ENCODE assay signal across 23 mouse cellular contexts in genomic region chr6:92962966-92963365, GRCm38 (mm10). TPM values are rescaled to one million over a fixed set of nuclear protein-coding genes. Genes with fewer than 3 reads are reported as not detected.
DNase-seq lines count a peak whose midpoint lies in the region; ATAC-seq and TF ChIP-seq lines count a peak whose summit lies in the region.
"Had no signal": no experiment of that assay in that cellular context is flagged by ENCODE, and none has a peak within 500 bp of the region (broad histone marks: within the 10 kb centered on the region; RNA-seq: fewer than 3 reads in every experiment).

No protein-coding gene starts in this region.

- no peaks in the 10 kb centered on the region for H3K36me3 ChIP-seq in lung, postnatal 0 days (ENCODE audit: insufficient read depth, low read length)
- H3K36me3 ChIP-seq in embryonic facial prominence, embryonic 14.5 days (ENCODE audit: control insufficient read depth, insufficient read depth, low read length), result no peaks in the 10 kb centered on the region
- H3K36me3 ChIP-seq: embryonic facial prominence, embryonic 15.5 days; G1E had no signal

- H3K9ac ChIP-seq in lung, postnatal 0 days (replicated peaks; ENCODE audit: low read depth), result no peak overlapping the region
- H3K9ac ChIP-seq in embryonic facial prominence, embryonic 14.5 days (ENCODE audit: low read depth, low read length), result no peak overlapping the region; the same call in 1 of the 2 replicates
- H3K9ac ChIP-seq: embryonic facial prominence, embryonic 15.5 days; heart, embryonic 12.5 days had no signal

- peak; percentile 7 for DNase-seq in adrenal gland, postnatal 14 days
- no peak for DNase-seq in adrenal gland, postnatal 4 days (ENCODE audit: low spot score in 2 of 2)
- DNase-seq in lung, postnatal 0 days (ENCODE audit: low spot score), result peak; percentile 58
- DNase-seq in lung, postnatal 4 days, result no peak
- DNase-seq in adipocyte (ENCODE audit: low spot score), result peak; percentile 70
- DNase-seq in embryonic facial prominence, embryonic 14.5 days (ENCODE audit: low spot score), result peak; percentile 11
- DNase-seq in layer of hippocampus, adult 9-10 months (ENCODE audit: low spot score), result no peak
- DNase-seq in Muller cell, postnatal 12 days (ENCODE audit: inconsistent ontology term), result no peak
- DNase-seq: adrenal gland, postnatal 25 days; B cell, adult 2 months; cerebellum, adult 11-12 months; cerebellum, adult 9-10 months; cerebellum, postnatal 25 days; gastrocnemius, postnatal 10 days; heart, adult 2 months had no signal

- WGBS in lung, postnatal 0 days, result 69% methylated on average over 3 of the region's 3 CpGs
- 40% methylated on average over 3 of the region's 3 CpGs for WGBS in embryonic facial prominence, embryonic 14.5 days

- no peaks in the 10 kb centered on the region for H3K9me3 ChIP-seq in lung, postnatal 0 days (ENCODE audit: low read length)
- H3K9me3 ChIP-seq in embryonic facial prominence, embryonic 14.5 days (ENCODE audit: control insufficient read depth, low read length), result no peaks in the 10 kb centered on the region
- H3K9me3 ChIP-seq: embryonic facial prominence, embryonic 15.5 days; G1E; heart, embryonic 12.5 days had no signal

- no peak overlapping the region for H3K4me2 ChIP-seq in lung, postnatal 0 days (replicated peaks; ENCODE audit: low read depth, low read length)
- H3K4me2 ChIP-seq in embryonic facial prominence, embryonic 14.5 days (ENCODE audit: low read depth, low read length), result no peak overlapping the region
- H3K4me2 ChIP-seq: embryonic facial prominence, embryonic 15.5 days; heart, embryonic 12.5 days had no signal

- H3K27me3 ChIP-seq in lung, postnatal 0 days (replicated peaks; ENCODE audit: insufficient read depth, low read length), result no peaks in the 10 kb centered on the region
- no peaks in the 10 kb centered on the region for H3K27me3 ChIP-seq in embryonic facial prominence, embryonic 14.5 days (replicated peaks; ENCODE audit: control insufficient read depth, insufficient read depth, low read length)
- H3K27me3 ChIP-seq: embryonic facial prominence, embryonic 15.5 days; heart, embryonic 12.5 days had no signal

- TF ChIP-seq EP300 in lung, postnatal 0 days (IDR thresholded peaks at IDR 0.05), result peak; percentile 38; the same call in 1 of the 2 replicates

- H3K4me3 ChIP-seq in lung, postnatal 0 days (ENCODE audit: low read depth, low read length), result no peak overlapping the region
- no peak overlapping the region for H3K4me3 ChIP-seq in embryonic facial prominence, embryonic 14.5 days (ENCODE audit: low read depth, low read length)
- H3K4me3 ChIP-seq: embryonic facial prominence, embryonic 15.5 days; erythroblast, embryonic 14.5 days; heart, adult 2 months; heart, embryonic 12.5 days had no signal

- peak; percentile 30; the same call in 1 of the 2 replicates for ATAC-seq in lung, postnatal 0 days
- no peak for ATAC-seq in embryonic facial prominence, embryonic 14.5 days (ENCODE audit: low read depth)
- ATAC-seq: CD4-positive, CD25-positive, alpha-beta regulatory T cell, adult 4 months; forebrain, embryonic 16.5 days; hindbrain, embryonic 16.5 days; inflammation-experienced regulatory T-cells, adult 6 months had no signal

- no peak for TF ChIP-seq CTCF in lung, postnatal 0 days (IDR thresholded peaks at IDR 0.05)

- no peak overlapping the region for H3K27ac ChIP-seq in lung, postnatal 0 days (ENCODE audit: low read length)
- H3K27ac ChIP-seq in embryonic facial prominence, embryonic 14.5 days (replicated peaks; ENCODE audit: low read depth, low read length), result no peak overlapping the region
- H3K27ac ChIP-seq: embryonic facial prominence, embryonic 15.5 days; heart, adult 2 months had no signal

- no peaks in the 10 kb centered on the region; the same call in 1 of the 2 replicates for H3K4me1 ChIP-seq in lung, postnatal 0 days (ENCODE audit: insufficient read depth, low read depth, low read length)
- no peaks in the 10 kb centered on the region; the same call in 1 of the 2 replicates for H3K4me1 ChIP-seq in embryonic facial prominence, embryonic 14.5 days (ENCODE audit: control insufficient read depth, insufficient read depth, low read length)
- H3K4me1 ChIP-seq: embryonic facial prominence, embryonic 15.5 days; heart, embryonic 12.5 days had no signal

RNA-seq across cellular contexts. Expression of gene Adamts9, which starts 19.7 kb away (rescaled TPM):
- 56.5 and 65.8 TPM in 2 replicates for total RNA-seq in adrenal gland, postnatal 14 days (2021)
- 10 to 100 TPM; 47.3 to 52.0 TPM for total RNA-seq in adrenal gland, postnatal 4 days (2021)
- polyA plus RNA-seq in lung, postnatal 0 days (2015; fragmentation: Nextera tagmentation; extraction: Ambion mirVana), result 6.4 and 7.2 TPM in 2 replicates
- polyA plus RNA-seq in embryonic facial prominence, embryonic 14.5 days (2014; fragmentation: Nextera tagmentation; extraction: Ambion mirVana), result 6.9 and 8.2 TPM in 2 replicates
- polyA plus RNA-seq: erythroblast, embryonic 14.5 days; G1E had no signal

Comparison
In these comparisons a context has a peak if more than half of its experiments do, and no peak if none do; other contexts are left out.
1. DNase-seq: peak in adrenal gland, postnatal 14 days (single experiment), lung, postnatal 0 days (single experiment), adipocyte (single experiment) and embryonic facial prominence, embryonic 14.5 days (single experiment); none in adrenal gland, postnatal 4 days (0 of 2), lung, postnatal 4 days (0 of 2), layer of hippocampus, adult 9-10 months (single experiment) and Muller cell, postnatal 12 days (single experiment).